Mouse (Mus musculus) embryo, embryonic 10.5 days (tissue): ENCODE measurements around the gene Olfr1352.
"Not testable (repeated sequence)": the region's sequence is repeated elsewhere in the genome, so short reads cannot be mapped to it uniquely, and the experiment has no call there.

ENCODE experiments used
- DNase-seq: peaks from one replicate; pipeline ENCODE4 v3.0.0-alpha.2; 2015; ENCODE audit warnings: low spot score

Olfr1352 gene

GRCm38 (mm10) chr10:78980750-78981149 is at the start of gene Olfr1352:
TSS of gene Olfr1352 (plus strand) at chr10:78981050.
- no peak for DNase-seq

- DNase-seq: not testable (repeated sequence)
These were observed 30.5 kb upstream of the Olfr1352 start, which contains the start of gene Olfr8 for GRCm38 (mm10) chr10:78950336-78950735. TSS of gene Olfr8 (plus strand) at chr10:78950636.

- DNase-seq: not testable (repeated sequence)
These were observed 17.8 kb upstream of the Olfr1352 start, which contains the start of gene Olfr1353 for GRCm38 (mm10) chr10:78963009-78963408. TSS of gene Olfr1353 (plus strand) at chr10:78963309.

GRCm38 (mm10) chr10:79012172-79012571 is 31.3 kb downstream of the Olfr1352 start, which contains the start of gene Olfr1351:
TSS of gene Olfr1351 (plus strand) at chr10:79012472.
- DNase-seq: no peak

GRCm38 (mm10) chr10:79028441-79028840 is 47.6 kb downstream of the Olfr1352 start, which contains the start of gene Olfr57:
TSS of gene Olfr57 (plus strand) at chr10:79028741.
- DNase-seq: no peak
